Mouse (Mus musculus) neural tube, embryonic 11.5 days (tissue): ENCODE measurements at regions not wholly inside any gene's neighbourhood (a gene's known extent, or its start where the extent isn't known, plus 50 kb on each side); places are given as distances from the start of the nearest gene placed in this dataset.

Experiments
- ATAC-seq: fragments of 200-750 bp; cut with Nextera tagmentation; 2 replicates; pipeline ENCODE4 v1.8.0; 2017; ENCODE audit warnings: moderate number of reproducible peaks, mild to moderate bottlenecking, moderate TSS enrichment, moderate library complexity; ENCODE audit not compliant: insufficient read depth, low FRiP score, low TSS enrichment
- DNase-seq: peaks from one replicate; pipeline ENCODE4 v3.0.0-alpha.2; 2015; ENCODE audit warnings: low spot score
- H3K27ac ChIP-seq: fragments of 300-500 bp; sonication (generic); 2 replicates; pipeline ENCODE4 v1.5.1; 2014; ENCODE audit warnings: low read depth, mild to moderate bottlenecking, low read length
- H3K27me3 ChIP-seq: fragments of 300-500 bp; sonication (generic); 2 replicates; pipeline ENCODE4 v1.6.1; 2014; ENCODE audit warnings: mild to moderate bottlenecking, low read length, mixed read lengths; ENCODE audit not compliant: control insufficient read depth, insufficient read depth
- H3K36me3 ChIP-seq: fragments of 300-500 bp; sonication (generic); 2 replicates; pipeline ENCODE4 v1.6.1; 2014; ENCODE audit warnings: mild to moderate bottlenecking, low read length, moderate library complexity, mixed read lengths; ENCODE audit not compliant: control insufficient read depth, insufficient read depth
- H3K4me1 ChIP-seq: fragments of 300-500 bp; sonication (generic); 2 replicates; pipeline ENCODE4 v1.6.1; 2014; ENCODE audit warnings: low read length, mixed read lengths; ENCODE audit not compliant: control insufficient read depth, insufficient read depth
- H3K4me2 ChIP-seq: fragments of 300-500 bp; sonication (generic); 2 replicates; pipeline ENCODE4 v1.6.1; 2014; ENCODE audit warnings: low read depth, mild to moderate bottlenecking, moderate library complexity
- H3K4me3 ChIP-seq: fragments of 300-500 bp; sonication (generic); 2 replicates; pipeline ENCODE4 v1.5.1; 2014; ENCODE audit warnings: low read depth, low read length
- H3K9ac ChIP-seq: fragments of 300-500 bp; sonication (generic); 2 replicates; pipeline ENCODE4 v1.6.1; 2014; ENCODE audit warnings: mild to moderate bottlenecking, low read length
- H3K9me3 ChIP-seq: fragments of 300-500 bp; sonication (generic); 2 replicates; pipeline ENCODE4 v1.6.1; 2016; ENCODE audit warnings: low read length; ENCODE audit not compliant: control insufficient read depth
- WGBS: fragments of 180-500 bp; shearing (Covaris S2); extraction: QIAGEN DNeasy Blood & Tissue Kit; methylation state at CpG from one replicate; pipeline ENCODE4 v1.1.7; 2014; 5-methylcytosine and 5-hydroxymethylcytosine counted together

DNA sequence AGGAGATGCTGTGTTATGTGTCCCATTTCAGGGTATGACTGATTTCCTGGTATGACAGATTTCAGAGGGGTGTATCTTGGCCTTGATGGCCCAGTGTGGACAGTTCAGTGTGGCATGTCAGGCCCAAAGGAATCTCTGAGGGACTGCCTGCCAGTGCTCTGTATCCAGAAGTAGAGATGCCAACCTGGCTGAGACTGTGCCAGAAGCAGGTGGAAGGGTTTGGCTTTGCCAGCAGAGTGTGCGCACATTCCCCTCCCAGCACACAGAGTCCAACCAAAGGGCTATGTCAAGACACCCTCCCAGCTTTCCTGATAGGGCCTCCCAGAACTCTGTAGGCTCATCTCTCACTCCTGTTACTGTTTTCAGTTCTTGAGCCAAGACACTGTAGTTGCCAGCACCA, 156.8 kb upstream of the Glra1 start:
- 92% methylated on average over 1 of the region's 1 CpGs for WGBS

More for the DNA sequence above, 156.8 kb upstream of the Glra1 start:
- no peaks in the 10 kb centered on the region for H3K4me1 ChIP-seq
- H3K9ac ChIP-seq: no peak overlapping the region
- no peaks in the 10 kb centered on the region for H3K9me3 ChIP-seq
- H3K27ac ChIP-seq: no peak overlapping the region
- H3K4me3 ChIP-seq: no peak overlapping the region
- ATAC-seq (no peak), DNase-seq (no peak)
- no peaks in the 10 kb centered on the region for H3K36me3 ChIP-seq
- no peaks in the 10 kb centered on the region for H3K27me3 ChIP-seq
- H3K4me2 ChIP-seq: no peak overlapping the region
